Mouse (Mus musculus) mouse embryonic stem cell (cell line): ENCODE measurements around the gene Slc25a28.

ENCODE experiments used
- in situ Hi-C, 2 experiments: fragments of 300-500 bp; cut with MboI; formaldehyde crosslinking; loops; 1 replicate in 1 of 2; 3 replicates in 1 of 2; pipeline ENCODE4 v1.14.3; 2019 to 2020; ENCODE audit warnings: low sequenced_read_pairs in 2 of 2, low pct_unique_long_range_greater_than_20kb in 1 of 2, mixed read lengths in 1 of 2; ENCODE audit not compliant: unreplicated experiment in 1 of 2

The Slc25a28 gene

GRCm38 (mm10) chr19:43651241-43651785, 23.4 kb downstream of the Slc25a28 start:
- in situ Hi-C loops: no loop called here

DNA sequence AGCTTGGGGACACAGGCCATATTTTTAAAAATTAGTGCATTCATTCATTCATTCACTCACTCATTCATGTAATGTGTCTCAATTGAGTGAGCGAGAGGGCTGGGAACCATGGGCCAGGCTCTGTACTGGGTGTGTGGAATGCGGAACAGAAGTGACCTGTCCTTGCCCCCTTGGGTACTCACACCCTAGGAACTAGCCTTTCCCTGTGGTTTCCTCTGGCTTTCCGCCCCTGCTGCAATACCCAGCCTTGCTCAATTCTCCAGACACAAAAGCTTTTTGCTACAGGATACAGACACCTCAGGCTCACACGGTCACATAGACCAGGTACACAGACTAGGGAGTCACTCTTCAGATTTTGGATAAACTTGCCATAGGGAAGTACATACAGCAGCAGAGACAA, 26.3 kb downstream of the Slc25a28 start:
- in situ Hi-C loops: no loop called here

- in situ Hi-C loops: no loop called here
These were observed 27.4 kb downstream of the Slc25a28 start for GRCm38 (mm10) chr19:43647261-43647660.

DNA sequence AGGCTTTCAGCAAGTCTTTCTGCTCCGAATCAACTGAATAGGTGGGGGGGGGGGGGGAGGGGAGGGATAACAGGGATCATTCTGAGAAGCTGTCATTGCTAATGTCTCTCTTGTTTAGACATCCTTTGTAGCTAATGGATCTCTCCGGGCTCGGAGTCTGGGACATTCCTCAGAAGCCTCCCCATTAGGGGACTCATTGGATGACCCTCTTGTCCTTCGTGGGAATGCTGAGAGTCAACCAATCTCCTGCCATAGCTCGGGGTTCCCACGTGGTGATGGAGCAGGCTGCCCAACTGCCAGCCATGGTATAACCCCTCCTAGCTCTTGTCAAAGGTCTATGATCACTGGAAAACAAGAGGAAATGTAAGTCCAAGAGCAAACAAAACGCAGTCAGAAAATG, 27.8 kb downstream of the Slc25a28 start:
- in situ Hi-C loops: no loop called here

GRCm38 (mm10) chr19:43645508-43645907, 29.2 kb downstream of the Slc25a28 start:
- in situ Hi-C loops: no loop called here

DNA sequence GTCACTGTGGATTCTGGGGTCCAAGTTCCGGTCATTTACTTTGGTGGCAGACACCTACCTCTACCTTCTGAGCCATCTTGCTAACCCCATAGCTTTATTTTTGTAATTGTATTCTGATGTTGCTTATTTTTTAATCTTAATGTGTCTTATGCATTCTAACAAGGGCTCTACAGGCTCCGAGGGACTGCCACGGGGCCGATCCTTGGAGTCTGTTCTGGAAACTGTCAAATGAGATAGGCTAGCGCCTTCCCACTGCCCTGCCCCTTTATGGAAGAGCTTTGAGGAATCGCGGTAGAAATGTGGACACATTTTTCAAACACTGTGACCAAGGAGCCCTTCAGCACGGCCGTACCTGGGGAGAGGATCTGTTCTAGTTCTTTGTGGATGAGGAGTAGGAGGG, 31.8 kb downstream of the Slc25a28 start:
- in situ Hi-C loops: no loop called here

- in situ Hi-C loops: no loop called here
These were observed 32.8 kb downstream of the Slc25a28 start for GRCm38 (mm10) chr19:43641833-43642232.

DNA sequence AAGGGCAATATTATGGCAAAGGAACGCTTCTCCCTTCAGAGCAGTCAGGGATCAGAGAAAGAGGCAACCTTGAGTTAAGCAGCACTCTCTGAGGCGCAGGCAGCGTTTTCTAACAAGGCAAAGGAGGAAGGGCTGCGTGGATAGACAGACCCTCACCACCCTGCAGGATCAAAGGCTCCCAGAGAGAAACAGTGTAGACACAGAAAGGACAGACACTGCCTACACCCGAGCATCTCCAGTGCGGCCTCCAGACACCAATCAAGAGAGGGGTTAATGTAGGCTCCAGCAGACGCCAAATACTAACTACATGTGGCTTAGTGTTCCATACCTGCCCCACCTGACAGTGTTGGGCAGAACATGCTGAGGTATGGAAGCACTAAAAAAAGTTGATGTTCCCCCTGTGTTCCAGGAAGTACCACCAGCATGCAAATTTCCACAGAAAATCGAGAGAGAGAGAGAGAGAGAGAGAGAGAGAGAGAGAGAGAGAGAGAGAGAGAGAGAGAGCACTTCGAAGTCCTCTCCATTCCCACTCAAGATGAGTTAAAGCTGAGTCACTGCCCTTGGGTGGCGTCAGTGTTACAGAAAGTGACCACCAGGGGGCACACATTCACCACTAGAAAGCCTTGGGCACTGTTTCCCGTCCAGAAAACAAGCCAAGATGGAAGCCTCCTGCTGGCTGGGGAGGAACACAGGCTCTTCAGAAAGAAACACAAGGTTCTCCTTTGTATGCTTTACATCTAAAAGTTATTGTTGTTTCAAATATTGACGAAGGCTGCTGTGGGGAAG, 44.0 kb downstream of the Slc25a28 start:
- in situ Hi-C loops: no loop called here

DNA sequence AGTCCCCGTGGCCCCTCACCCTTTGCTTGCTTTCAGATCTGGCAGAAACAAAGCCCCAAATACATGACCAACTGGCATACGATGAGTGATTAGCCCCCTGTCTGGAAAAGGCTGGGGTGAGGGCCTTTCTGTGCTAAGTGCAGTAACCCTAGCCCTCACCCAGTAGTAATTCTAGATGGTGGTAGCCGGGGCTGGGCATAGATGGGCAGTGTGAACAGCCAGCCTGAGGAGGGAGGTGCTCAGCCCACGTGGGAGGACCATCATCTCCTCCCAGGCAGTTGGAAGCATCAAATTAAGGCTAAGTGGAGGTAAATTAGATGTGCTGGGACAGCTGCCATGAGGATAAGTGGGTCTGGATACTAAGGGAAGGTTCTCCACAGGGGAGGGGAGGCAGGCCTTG, 45.6 kb downstream of the Slc25a28 start:
- in situ Hi-C loops: loop anchor here in 1 of 2 experiments (5.0 kb wide), 1 partner anchor 123 kb away; the partner anchor contains the start of genes Cox15 and Cutc

DNA sequence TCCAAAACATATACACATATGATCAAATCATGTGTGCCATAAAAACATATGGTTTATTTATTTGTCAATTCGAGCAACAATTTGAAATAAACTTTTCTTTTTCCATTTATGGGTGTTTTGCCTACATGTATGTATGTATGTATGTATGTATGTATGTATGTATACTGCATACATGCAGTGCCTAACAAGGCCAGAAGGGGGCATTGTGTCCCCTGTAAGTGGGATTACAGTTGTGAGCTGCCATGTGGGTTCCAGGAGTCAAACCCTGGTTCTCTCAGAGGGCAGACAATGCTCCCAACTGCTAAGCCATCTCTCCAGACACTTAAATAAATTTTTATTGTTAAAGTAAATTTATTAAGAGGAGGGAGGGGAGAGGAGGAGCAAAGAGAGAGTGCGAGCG, 47.3 kb downstream of the Slc25a28 start:
- in situ Hi-C loops: loop anchor here in 1 of 2 experiments (5.0 kb wide), 1 partner anchor 125 kb away; the partner anchor contains the start of genes Cox15 and Cutc

- in situ Hi-C loops: loop anchor here in 1 of 2 experiments (5.0 kb wide), 1 partner anchor 126 kb away; the partner anchor contains the start of genes Cox15 and Cutc
These were observed 48.5 kb downstream of the Slc25a28 start for GRCm38 (mm10) chr19:43626160-43626559.

DNA sequence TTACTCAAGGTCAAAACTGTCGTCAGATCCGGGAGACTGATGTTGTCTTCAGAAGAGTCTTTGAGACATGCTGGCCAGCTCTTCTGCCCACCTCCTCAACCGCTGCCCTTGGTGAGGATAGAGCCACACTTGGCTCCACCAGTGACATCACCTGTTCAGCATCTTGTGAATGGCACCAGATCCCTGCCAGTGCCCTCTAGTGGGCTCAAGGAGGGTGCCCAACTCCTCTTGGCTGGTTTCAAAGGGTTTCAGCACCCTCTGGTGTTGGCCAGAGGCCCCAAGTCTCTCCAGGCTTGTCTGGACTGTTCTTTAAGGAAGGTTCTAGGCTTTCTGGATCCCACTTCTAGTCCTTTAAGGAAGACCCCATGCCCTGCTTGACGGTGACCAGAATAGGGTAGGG, 50.8 kb downstream of the Slc25a28 start:
- in situ Hi-C loops: loop anchor here (5.0 to 25.0 kb wide), 2 partner anchors 92 to 1613 kb away; partner anchors contain the start of gene Lbx1 (in 1 of the 2)

GRCm38 (mm10) chr19:43619916-43620479, 54.7 kb downstream of the Slc25a28 start:
- in situ Hi-C loops: loop anchor here (5.0 to 25.0 kb wide), 2 partner anchors 88 to 1617 kb away; partner anchors contain the start of gene Lbx1 (in 1 of the 2)

- in situ Hi-C loops: loop anchor here in 1 of 2 experiments (25.0 kb wide), 1 partner anchor 1619 kb away; the partner anchor contains the start of gene Lbx1
These were observed 56.1 kb downstream of the Slc25a28 start for GRCm38 (mm10) chr19:43618505-43619030.

DNA sequence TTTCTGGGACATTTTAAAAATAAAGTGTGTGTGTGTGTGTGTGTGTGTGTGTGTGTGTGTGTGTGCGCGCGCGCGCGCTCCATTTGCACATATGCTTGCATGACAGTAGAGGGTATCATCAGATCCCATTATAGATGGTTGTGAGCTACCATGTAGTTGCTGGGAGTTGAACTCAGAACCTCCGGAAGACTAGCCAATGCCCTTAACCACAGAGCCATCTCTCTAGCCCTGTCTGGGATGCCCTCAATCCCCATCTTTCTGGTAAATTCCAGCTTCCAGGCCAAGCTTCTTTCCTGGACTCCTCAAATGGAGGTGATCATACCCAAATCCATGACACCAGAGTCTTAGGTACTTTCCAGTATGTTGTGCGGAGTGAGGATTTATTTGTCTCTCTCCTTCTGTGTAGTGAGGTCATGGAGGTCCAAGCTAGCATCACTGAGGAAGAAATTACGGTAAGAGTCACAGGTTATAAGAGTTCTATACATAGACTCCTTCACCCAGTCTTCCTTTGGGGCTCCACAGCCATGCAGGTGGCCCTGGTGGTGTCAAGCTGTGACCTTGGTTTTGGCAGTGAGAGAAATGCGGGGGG, 56.8 kb downstream of the Slc25a28 start:
- in situ Hi-C loops: loop anchor here in 1 of 2 experiments (25.0 kb wide), 1 partner anchor 1619 kb away; the partner anchor contains the start of gene Lbx1

DNA sequence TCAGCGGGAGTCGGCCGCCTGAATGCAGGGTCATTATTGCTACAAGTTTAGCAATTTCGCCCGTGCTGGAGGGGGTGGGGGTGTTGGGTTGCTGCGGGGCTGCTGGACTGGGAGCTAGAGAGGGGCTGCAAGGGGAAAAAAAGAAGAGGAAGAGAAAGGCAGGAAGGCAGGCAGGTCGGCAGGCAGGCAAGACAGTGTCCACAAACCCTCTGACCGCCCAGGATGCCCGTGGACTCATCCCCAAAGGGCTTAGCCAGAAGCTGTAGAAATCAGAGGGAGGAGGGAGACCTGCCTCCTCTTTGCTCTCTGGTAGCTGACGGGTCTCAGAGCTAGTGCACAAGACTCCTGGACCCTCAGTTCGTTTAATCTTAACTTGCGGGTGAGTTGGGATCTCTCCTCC, 57.8 kb downstream of the Slc25a28 start:
- in situ Hi-C loops: loop anchor here in 1 of 2 experiments (25.0 kb wide), 1 partner anchor 1620 kb away; the partner anchor contains the start of gene Lbx1

- in situ Hi-C loops: loop anchor here in 1 of 2 experiments (25.0 kb wide), 1 partner anchor 1621 kb away; the partner anchor contains the start of gene Lbx1
These were observed 58.2 kb downstream of the Slc25a28 start for GRCm38 (mm10) chr19:43616415-43616861.
